Mouse (Mus musculus) forebrain, postnatal 0 days (tissue): ENCODE data around the gene Commd2. TPM values are rescaled to one million over a fixed set of nuclear protein-coding genes. Genes with fewer than 3 reads are reported as not detected.

Source experiments
- ATAC-seq: fragments of 200-750 bp; cut with Nextera tagmentation; 2 replicates; pipeline ENCODE4 v1.8.0; 2017; ENCODE audit warnings: mild to moderate bottlenecking, moderate library complexity
- DNase-seq: peaks from one replicate; pipeline ENCODE4 v3.0.0-alpha.2; 2015
- H3K27ac ChIP-seq: fragments of 300-500 bp; sonication (generic); 2 replicates; pipeline ENCODE4 v1.5.1; 2014; ENCODE audit warnings: low read depth, mild to moderate bottlenecking, antibody characterized with exemption, low read length, moderate library complexity, mixed read lengths
- H3K27me3 ChIP-seq: fragments of 300-500 bp; sonication (generic); 2 replicates; pipeline ENCODE4 v1.6.1; 2014; ENCODE audit warnings: mild to moderate bottlenecking, low read length, mixed read lengths; ENCODE audit not compliant: insufficient read depth
- H3K36me3 ChIP-seq: fragments of 300-500 bp; sonication (generic); 2 replicates; pipeline ENCODE4 v1.6.1; 2014; ENCODE audit warnings: mild to moderate bottlenecking, moderate library complexity; ENCODE audit not compliant: insufficient read depth
- H3K4me1 ChIP-seq: fragments of 300-500 bp; sonication (generic); 2 replicates; pipeline ENCODE4 v1.6.1; 2014; ENCODE audit warnings: antibody characterized with exemption; ENCODE audit not compliant: insufficient read depth
- H3K4me2 ChIP-seq: fragments of 300-500 bp; sonication (generic); 2 replicates; pipeline ENCODE4 v1.6.1; 2014; ENCODE audit warnings: low read depth, mild to moderate bottlenecking, moderate library complexity
- H3K4me3 ChIP-seq: fragments of 300-500 bp; sonication (generic); 2 replicates; pipeline ENCODE4 v1.5.1; 2014; ENCODE audit warnings: low read depth, low read length, mixed read lengths
- H3K9ac ChIP-seq: fragments of 300-500 bp; sonication (generic); 2 replicates; pipeline ENCODE4 v1.6.1; 2014; ENCODE audit warnings: mild to moderate bottlenecking
- H3K9me3 ChIP-seq: fragments of 300-500 bp; sonication (generic); 2 replicates; pipeline ENCODE4 v1.6.1; 2016; ENCODE audit warnings: low read length
- CTCF ChIP-seq: sonication (generic); IDR thresholded peaks from 2 replicates; pipeline ENCODE4 v1.5.1; 2016; ENCODE audit warnings: antibody characterized with exemption, control low read depth, low read depth
- WGBS: fragments of 180-500 bp; shearing (Covaris S2); extraction: QIAGEN DNeasy Blood & Tissue Kit; methylation state at CpG from one replicate; pipeline ENCODE4 v1.1.7; 2014; 5-methylcytosine and 5-hydroxymethylcytosine counted together
- polyA plus RNA-seq: library from polyadenylated mRNA; unstranded; fragments of >200 nt; fragmentation: Nextera tagmentation; extraction: Ambion mirVana; gene quantifications from 2 replicates; pipeline ENCODE4 v1.2.1, GENCODE M21; 2015
- total RNA-seq: library from RNA; depleted of rRNA; stranded (reverse); fragments of >200 nt; gene quantifications from 2 replicates; pipeline ENCODE4 v1.2.3, GENCODE M21; 2014

Gene Commd2
- total and polyA plus RNA-seq, 2 experiments from 2014 or later = 34.6 to 89.7 TPM

DNA sequence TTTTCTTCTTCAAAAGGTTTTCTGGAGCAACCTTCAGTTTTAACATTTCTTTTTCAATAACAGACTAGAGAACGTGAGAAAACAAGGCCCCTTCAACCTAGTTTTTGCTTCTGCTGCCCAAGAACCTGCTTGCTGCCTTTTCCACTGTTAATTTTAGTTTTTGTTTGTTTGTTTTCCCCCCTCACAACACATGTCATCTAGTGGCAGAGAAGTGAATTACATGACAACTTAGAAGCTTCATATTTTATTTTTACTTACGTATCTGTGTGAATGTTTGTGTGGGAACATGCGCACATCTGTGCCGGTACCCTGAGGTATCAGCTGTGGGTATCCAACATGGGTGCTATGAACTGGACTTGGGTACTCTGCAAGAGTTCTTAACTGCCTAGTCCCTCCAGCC, 35.9 kb downstream of the Commd2 start:
- DNase-seq (no peak), ATAC-seq (no peak)
- Histone ChIP-seq H3K27ac (no peak overlapping the region), H3K4me1 (no peaks in the 10 kb centered on the region), H3K4me2 (no peak overlapping the region), H3K9ac (no peak overlapping the region), H3K36me3 (no peaks in the 10 kb centered on the region), H3K27me3 (no peaks in the 10 kb centered on the region), H3K4me3 (no peak overlapping the region), H3K9me3 (no peaks in the 10 kb centered on the region)
- TF ChIP-seq CTCF = peak; percentile 46
- WGBS = 88% methylated on average over 4 of the region's 4 CpGs

DNA sequence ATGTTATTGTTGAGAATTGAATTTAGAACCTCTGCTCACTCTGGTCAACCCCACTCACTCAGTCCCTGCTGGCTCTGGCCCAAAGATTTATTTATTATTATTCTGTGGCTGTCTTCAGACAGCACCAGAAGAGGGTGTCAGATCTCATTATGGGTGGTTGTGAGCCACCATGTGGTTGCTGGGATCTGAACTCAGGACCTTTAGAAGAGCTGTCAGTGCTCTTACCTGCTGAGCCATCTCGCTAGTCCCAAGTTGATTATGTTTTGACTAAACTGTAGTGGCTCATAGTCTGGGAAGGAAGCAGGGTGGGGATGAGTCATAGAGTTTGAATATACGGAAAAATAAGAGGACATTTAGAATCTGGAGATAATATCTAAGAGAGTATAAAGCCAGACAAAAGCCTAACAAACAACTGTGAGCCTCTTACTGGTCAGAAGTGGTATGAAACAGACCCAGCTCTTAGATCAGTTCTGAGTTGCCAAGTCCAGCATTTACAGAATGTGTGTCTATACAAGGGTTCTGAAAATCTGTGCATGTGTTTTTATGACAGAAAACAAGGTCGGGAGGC, 39.0 kb downstream of the Commd2 start:
- no peak for ATAC-seq
- WGBS = 85% methylated on average over 3 of the region's 3 CpGs
- TF ChIP-seq CTCF = no peak

DNA sequence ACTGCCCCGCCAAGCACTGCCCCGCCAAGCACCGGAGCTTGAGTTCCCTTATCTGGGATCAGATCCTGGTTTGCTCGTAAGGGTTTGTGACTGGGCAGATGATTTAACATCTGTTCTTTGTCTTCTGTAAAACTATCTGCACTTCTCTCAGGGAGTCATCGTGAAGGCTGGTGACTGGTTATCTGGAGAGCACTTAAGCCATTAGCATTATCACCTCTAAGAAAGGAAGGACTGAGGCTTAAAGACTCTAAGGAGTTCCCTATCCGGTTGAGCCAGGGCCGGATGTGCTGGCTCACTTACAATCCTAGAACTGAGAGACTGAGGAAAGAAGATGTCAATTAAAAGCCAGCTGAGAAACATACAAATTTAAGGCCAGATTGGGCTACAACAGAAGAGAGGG, 39.7 kb downstream of the Commd2 start:
- no peaks in the 10 kb centered on the region for H3K27me3 ChIP-seq
- H3K4me1 ChIP-seq = no peaks in the 10 kb centered on the region
- no peak overlapping the region for H3K9ac ChIP-seq
- H3K9me3 ChIP-seq = no peaks in the 10 kb centered on the region
- no peak overlapping the region for H3K27ac ChIP-seq
- H3K4me3 ChIP-seq = no peak overlapping the region
- WGBS = 84% methylated on average over 7 of the region's 7 CpGs
- no peak for ATAC-seq
- DNase-seq = no peak
- no peak for TF ChIP-seq CTCF
- no peak overlapping the region for H3K4me2 ChIP-seq
- no peaks in the 10 kb centered on the region for H3K36me3 ChIP-seq

More for the DNA sequence above, 39.0 kb downstream of the Commd2 start:
- Histone ChIP-seq H3K27me3 (no peaks in the 10 kb centered on the region), H3K4me3 (no peak overlapping the region), H3K4me1 (no peaks in the 10 kb centered on the region), H3K36me3 (no peaks in the 10 kb centered on the region), H3K4me2 (no peak overlapping the region), H3K9ac (no peak overlapping the region), H3K27ac (no peak overlapping the region), H3K9me3 (no peaks in the 10 kb centered on the region)
- no peak for DNase-seq

DNA sequence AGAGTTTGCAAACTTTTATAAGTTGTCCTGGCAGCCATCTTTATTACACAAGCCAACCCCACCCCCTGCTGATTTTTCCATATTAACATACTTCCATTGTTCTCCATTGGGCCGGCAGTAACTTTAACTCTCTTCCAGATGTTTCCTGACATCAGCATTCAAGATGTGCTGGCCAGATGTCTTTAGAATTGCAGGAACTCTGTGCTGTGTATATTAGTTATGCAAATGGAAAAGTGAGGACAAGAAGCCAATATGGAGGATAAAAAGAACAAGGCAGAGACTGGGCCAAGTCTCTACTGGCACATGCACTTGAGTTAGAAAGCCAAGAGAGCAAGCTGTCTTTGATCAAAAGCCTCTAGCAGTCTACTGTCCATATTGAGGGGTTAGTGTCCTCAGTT, 46.9 kb downstream of the Commd2 start:
- no peaks in the 10 kb centered on the region for H3K9me3 ChIP-seq

DNA sequence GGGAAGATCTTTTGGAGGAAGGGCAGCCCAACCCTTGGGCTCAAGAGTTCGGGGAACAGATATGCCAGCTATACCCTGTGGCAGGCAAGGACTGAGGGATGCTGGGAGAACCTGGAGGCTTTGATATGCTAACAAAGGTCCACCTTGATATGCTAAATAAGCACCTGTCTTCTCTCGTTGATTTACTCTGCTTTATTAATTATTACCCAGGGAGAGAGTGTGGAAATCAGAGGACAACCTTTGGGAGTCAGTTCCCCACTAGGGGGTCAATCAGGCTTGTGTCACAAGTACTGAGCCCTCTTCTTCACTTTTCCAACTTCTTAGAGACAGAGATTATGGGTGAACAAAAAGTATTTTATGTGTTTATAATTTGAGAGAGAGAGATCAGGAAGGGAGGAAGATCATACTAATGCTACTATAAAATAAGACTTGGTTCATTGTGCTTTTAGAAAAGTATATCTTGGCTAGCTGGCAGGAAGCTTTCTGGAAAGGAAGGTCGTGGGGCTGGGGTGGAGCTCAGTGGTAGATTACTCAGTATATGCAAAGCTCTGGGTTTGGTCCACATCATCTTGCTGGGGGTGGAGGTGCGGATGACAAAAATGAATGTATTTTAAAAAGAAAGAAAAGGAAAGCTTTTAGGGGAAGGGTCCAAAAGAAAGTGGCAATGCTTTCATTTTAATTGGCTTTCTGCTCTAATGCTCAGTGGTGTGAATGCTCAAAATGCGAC, 47.5 kb downstream of the Commd2 start:
- Histone ChIP-seq H3K36me3 (no peaks in the 10 kb centered on the region), H3K27ac (no peak overlapping the region), H3K27me3 (no peaks in the 10 kb centered on the region), H3K4me3 (no peak overlapping the region), H3K9ac (no peak overlapping the region), H3K9me3 (no peaks in the 10 kb centered on the region), H3K4me2 (no peak overlapping the region), H3K4me1 (no peaks in the 10 kb centered on the region)
- DNase-seq = no peak
- TF ChIP-seq CTCF = no peak
- no peak for ATAC-seq
- WGBS = 56% methylated on average over 5 of the region's 5 CpGs

More for the DNA sequence above, 46.9 kb downstream of the Commd2 start:
- H3K4me3 ChIP-seq = no peak overlapping the region
- no peaks in the 10 kb centered on the region for H3K27me3 ChIP-seq
- peak; percentile 21 for DNase-seq
- H3K4me1 ChIP-seq = no peaks in the 10 kb centered on the region
- TF ChIP-seq CTCF = no peak
- H3K27ac ChIP-seq = no peak overlapping the region
- H3K9ac ChIP-seq = no peak overlapping the region
- WGBS = 44% methylated on average over 1 of the region's 1 CpGs
- H3K4me2 ChIP-seq = no peak overlapping the region
- no peaks in the 10 kb centered on the region for H3K36me3 ChIP-seq
- ATAC-seq = peak; percentile 23; the same call in 1 of the 2 replicates

DNA sequence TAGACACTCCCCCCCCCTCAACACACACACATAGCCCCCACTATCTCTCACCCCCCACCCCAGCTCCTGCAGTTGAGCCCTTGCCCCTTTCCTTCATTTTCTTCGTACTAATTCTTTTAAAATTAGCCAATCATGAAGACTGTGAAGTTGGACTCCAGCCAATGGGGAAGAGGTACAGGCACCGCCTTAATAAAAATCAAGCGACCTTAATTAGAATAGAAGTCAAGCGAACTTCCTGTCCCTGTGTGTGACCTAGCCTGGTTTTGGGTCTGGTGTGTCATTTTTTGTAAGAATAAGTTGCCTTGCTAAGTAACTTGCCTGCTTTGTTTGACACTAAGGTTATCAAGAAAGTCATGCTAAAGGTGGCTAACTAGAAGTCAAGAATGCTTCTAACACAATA, 48.9 kb downstream of the Commd2 start:
- ATAC-seq (no peak), DNase-seq (no peak)
- no peaks in the 10 kb centered on the region for H3K4me1 ChIP-seq
- no peaks in the 10 kb centered on the region for H3K27me3 ChIP-seq
- WGBS = 58% methylated on average over 4 of the region's 4 CpGs
- H3K27ac ChIP-seq = no peak overlapping the region
- no peak overlapping the region for H3K9ac ChIP-seq
- no peaks in the 10 kb centered on the region for H3K36me3 ChIP-seq
- TF ChIP-seq CTCF = no peak
- no peak overlapping the region for H3K4me3 ChIP-seq
- H3K4me2 ChIP-seq = no peak overlapping the region
- H3K9me3 ChIP-seq = no peaks in the 10 kb centered on the region

DNA sequence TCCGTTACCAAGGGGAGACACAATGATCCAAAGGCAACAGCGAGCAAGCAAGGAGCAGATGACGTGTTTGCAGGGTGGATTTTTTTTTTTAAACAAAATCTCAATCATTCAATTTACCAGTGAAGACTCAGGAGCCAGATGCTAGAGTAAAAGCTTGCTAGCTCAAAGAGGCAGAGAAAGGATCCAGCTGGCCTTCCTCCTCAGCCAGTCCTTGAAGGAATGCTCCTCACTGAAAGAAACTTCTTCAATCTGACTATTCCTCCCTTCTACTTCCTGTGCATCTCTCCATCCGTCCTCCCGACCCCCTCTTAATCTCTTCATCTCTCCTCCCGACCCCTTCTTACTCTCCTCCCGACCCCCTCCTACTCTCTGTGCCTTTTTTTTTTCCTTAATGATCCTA, 54.9 kb downstream of the Commd2 start:
- WGBS = 70% methylated on average over 7 of the region's 7 CpGs
- Histone ChIP-seq H3K27ac (no peak overlapping the region), H3K4me2 (no peak overlapping the region), H3K9me3 (no peaks in the 10 kb centered on the region), H3K4me3 (no peak overlapping the region), H3K4me1 (no peaks in the 10 kb centered on the region), H3K9ac (no peak overlapping the region), H3K27me3 (no peaks in the 10 kb centered on the region), H3K36me3 (no peaks in the 10 kb centered on the region)
- no peak for TF ChIP-seq CTCF
- ATAC-seq (no peak), DNase-seq (no peak)
